Mouse (Mus musculus) limb, embryonic 15.5 days (tissue): ENCODE results near the gene Fchsd2. TPM values are rescaled to one million over a fixed set of nuclear protein-coding genes. Genes with fewer than 3 reads are reported as not detected.

Experiments used
- polyA plus RNA-seq: library from polyadenylated mRNA; unstranded; fragments of >200 nt; fragmentation: Nextera tagmentation; extraction: Ambion mirVana; gene quantifications from 2 replicates; pipeline ENCODE4 v1.2.1, GENCODE M21; 2015

Gene Fchsd2
- polyA plus RNA-seq, 1 experiment from 2014 or later, result 18.4 TPM

Other genes with a start within 250 kb of the Fchsd2 start
- 4.4 and 6.2 TPM in 2 replicates for gene Relt, start 229.4 kb upstream of the Fchsd2 start, polyA plus RNA-seq
- gene Arhgef17, start 160.8 kb upstream of the Fchsd2 start, polyA plus RNA-seq, result 8.0 and 8.5 TPM in 2 replicates
- 6.0 and 7.9 TPM in 2 replicates for gene P2ry6, start 118.2 kb upstream of the Fchsd2 start, polyA plus RNA-seq
- gene P2ry2, start 80.0 kb upstream of the Fchsd2 start, polyA plus RNA-seq, result 3.5 and 3.8 TPM in 2 replicates
- 17.1 and 19.4 TPM in 2 replicates for gene Atg16l2, start 209.4 kb downstream of the Fchsd2 start, polyA plus RNA-seq
- gene Stard10, start 224.2 kb downstream of the Fchsd2 start, polyA plus RNA-seq, result 27.7 and 30.0 TPM in 2 replicates